Mouse (Mus musculus): Measurements from ENCODE around the gene Gm20538.
A peak's percentile ranks its signal among the peaks of the same experiment; 100 is the strongest.

Gene Gm20538

GRCm38 (mm10) chr19:44530018-44530417 is 22.6 kb downstream of the Gm20538 start:
- DNase-seq (ENCODE audit: low spot score) = no peak

GRCm38 (mm10) chr19:44525551-44526205 is 27.0 kb downstream of the Gm20538 start:
- DNase-seq (ENCODE audit: low spot score) = no peak

DNA sequence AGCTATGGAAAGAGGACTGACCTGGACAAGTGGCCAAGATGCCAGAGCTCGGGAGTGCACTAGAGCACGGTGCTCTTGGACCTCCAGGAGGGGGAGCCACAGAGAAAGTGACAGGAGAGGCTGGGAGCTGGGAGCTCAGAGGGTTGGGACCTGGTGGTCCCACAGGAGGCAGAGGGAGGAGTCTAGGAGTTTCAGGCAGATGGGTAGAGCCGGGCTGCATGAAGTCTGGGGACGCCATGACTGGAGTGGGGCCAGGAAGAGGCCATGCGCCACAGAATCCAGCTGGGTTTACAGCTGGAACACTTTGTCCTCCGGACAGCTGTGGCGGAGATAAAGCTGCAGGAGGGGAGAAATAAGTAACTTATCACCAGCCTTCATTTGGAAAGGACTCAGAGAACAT is 33.5 kb downstream of the Gm20538 start:
- peak; percentile 66 for DNase-seq (ENCODE audit: low spot score)

GRCm38 (mm10) chr19:44517996-44518768 is 34.4 kb downstream of the Gm20538 start:
- peak; percentile 43 for DNase-seq (ENCODE audit: low spot score)

GRCm38 (mm10) chr19:44515769-44516168 is 36.9 kb downstream of the Gm20538 start:
- DNase-seq (ENCODE audit: low spot score) = no peak

DNA sequence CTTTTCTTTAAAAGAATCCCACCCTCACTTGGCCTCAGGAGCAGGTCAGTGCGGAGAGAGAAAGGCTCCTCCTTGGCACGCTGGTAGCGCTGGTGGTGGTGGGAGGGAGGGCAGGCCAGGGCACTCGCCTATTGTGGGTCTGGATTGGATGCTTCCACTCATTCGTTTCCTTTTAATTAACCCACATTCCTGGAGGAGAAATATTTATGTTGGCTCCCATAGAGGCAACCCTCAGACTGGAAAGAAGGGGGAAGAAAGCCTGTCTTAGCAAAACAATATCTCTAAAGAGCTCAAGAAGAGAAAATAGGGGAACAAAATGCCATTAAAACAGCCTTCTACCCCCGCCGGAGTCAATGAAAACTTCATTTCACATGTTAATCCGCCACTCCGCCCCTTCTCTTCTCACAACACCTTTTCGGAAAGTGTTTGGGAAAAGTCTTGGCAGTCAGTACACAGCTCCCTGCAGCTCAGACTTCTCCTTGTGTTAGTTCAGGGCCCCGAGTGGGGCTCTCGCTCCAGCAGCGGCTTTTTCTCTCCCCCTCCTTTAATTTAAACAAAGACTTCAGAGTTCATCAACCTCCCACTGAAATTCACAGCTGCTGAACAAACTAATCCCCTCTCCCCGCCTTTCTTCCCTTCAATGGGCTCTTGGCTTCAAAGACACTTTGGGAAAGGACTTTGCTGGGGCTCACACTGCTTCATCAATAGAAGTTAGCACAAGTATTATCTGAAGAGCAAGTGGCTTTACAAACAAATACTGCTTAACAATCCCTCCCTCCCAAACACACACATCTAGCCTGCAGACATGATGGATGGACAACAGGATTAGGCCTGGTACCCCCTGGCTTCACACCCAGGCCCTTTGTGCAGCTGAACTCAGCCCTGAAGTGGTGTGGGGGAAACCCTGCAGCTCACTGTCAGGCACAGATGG is 37.8 kb downstream of the Gm20538 start:
- peak; percentile 75 for DNase-seq (ENCODE audit: low spot score)

GRCm38 (mm10) chr19:44513921-44514482 is 38.6 kb downstream of the Gm20538 start:
- DNase-seq (ENCODE audit: low spot score) = peak; percentile 31

- peak; percentile 43 for DNase-seq (ENCODE audit: low spot score)
Observed at GRCm38 (mm10) chr19:44513054-44513833, 39.4 kb downstream of the Gm20538 start.

DNA sequence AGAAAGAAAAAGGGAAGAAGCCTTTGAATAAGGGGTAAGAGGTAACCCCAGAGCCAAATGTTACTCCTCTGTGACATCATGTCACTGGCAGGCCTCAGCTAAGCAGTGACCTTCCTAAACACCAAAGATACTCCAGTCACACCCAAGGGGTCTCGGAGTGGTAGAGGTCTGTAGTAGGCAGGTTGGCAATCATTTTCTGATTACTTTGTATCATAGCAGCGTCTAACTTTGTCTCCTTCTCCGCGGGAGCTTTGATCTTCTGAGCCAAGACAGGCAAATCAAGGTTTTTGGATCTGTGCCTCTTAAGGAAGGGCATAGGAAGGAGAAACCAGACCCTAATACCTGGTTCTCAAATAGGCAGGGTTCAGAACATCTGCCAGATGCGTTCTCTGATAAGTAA is 40.0 kb downstream of the Gm20538 start:
- DNase-seq (ENCODE audit: low spot score) = no peak

DNA sequence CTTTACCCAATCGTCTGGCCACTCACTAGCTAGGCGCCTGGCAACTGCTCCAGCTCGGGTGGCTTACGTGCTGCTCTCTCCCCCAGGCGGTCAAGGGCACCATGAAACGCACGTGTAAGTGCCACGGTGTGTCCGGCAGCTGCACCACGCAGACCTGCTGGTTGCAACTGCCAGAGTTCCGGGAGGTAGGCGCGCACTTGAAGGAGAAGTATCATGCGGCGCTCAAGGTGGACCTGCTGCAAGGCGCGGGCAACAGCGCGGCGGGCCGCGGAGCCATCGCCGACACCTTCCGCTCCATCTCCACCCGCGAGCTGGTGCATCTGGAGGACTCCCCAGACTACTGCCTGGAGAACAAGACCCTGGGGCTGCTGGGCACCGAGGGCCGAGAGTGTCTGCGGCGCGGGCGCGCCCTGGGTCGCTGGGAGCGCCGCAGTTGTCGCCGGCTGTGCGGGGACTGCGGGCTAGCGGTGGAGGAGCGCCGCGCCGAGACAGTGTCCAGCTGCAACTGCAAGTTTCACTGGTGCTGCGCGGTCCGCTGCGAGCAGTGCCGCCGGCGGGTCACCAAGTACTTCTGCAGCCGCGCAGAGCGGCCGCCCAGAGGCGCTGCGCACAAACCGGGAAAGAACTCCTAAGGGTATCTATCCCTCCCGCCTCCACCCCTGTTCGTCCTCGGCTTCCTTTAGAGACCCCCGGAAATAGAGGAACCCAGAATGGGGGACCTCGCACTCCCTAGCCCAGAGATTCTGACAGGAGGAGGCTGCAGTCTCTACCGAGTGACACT is 41.0 kb downstream of the Gm20538 start:
- peak; percentile 80 for DNase-seq (ENCODE audit: low spot score)

- DNase-seq (ENCODE audit: low spot score) = no peak
Observed at GRCm38 (mm10) chr19:44510534-44511175, 42.0 kb downstream of the Gm20538 start.

GRCm38 (mm10) chr19:44502741-44503140 is 49.9 kb downstream of the Gm20538 start:
- DNase-seq (ENCODE audit: low spot score) = no peak

- DNase-seq (ENCODE audit: low spot score) = no peak
Observed at GRCm38 (mm10) chr19:44501925-44502324, 50.7 kb downstream of the Gm20538 start.

DNA sequence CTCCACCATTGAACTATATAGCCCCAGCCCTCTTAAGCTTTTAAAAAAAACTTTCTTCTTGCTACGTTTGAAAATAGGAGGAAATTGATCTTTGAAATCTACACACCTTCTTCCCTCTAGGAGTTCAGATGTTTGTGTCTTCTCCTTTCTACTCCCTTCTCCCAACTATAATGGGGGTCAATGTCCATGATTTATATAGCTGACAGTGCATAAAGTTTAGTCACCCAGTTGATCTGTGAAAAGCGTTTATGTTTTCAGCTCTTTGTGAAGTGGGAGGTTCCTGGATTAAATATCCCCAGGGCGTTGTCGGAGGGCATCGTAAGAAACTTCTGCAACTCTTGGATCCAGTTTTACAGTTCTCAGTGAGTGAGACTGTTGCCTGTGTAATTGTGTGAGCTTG is 52.4 kb downstream of the Gm20538 start:
- DNase-seq (ENCODE audit: low spot score) = no peak

- no peak for DNase-seq (ENCODE audit: low spot score)
Observed at GRCm38 (mm10) chr19:44498936-44499335, 53.7 kb downstream of the Gm20538 start.

DNA sequence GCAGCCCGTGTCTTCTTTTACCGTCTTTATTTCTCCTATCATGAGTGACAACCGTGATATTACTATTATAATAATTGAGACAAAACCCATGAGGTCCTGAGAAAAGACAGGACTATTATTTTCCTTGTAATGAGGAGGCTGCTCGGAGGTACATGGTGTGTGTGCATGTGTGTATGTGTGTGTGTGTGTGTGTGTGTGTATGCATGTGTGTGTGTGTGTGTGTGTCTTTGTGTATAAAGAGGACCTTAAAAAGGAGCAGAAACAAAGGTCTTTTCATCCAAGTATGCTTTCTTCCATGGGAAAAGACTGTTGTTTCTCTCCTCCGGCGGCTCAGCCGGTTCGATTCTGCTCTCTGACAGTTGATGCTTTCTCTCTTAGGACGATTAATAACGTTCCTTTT is 55.7 kb downstream of the Gm20538 start:
- DNase-seq (ENCODE audit: low spot score) = no peak

GRCm38 (mm10) chr19:44496511-44496910 is 56.1 kb downstream of the Gm20538 start:
- no peak for DNase-seq (ENCODE audit: low spot score)

All from embryo, embryonic 10 days (tissue).